Mouse (Mus musculus) CH12.LX (cell line): ENCODE results near the gene Igsf8. TPM values are rescaled to one million over a fixed set of nuclear protein-coding genes. Genes with fewer than 3 reads are reported as not detected.

ENCODE experiments used
- DNase-seq: peaks from one replicate; pipeline ENCODE4 v3.0.0-alpha.2; 2013; ENCODE audit errors: extremely low read depth
- H3K27ac ChIP-seq: 2 replicates; pipeline ENCODE4 v1.5.1; 2012; ENCODE audit warnings: low read depth, mild to moderate bottlenecking, control low read depth, moderate library complexity; ENCODE audit not compliant: insufficient read depth
- H3K27me3 ChIP-seq: replicated peaks from 2 replicates; pipeline ENCODE3; 2012; ENCODE audit warnings: inconsistent platforms
- H3K36me3 ChIP-seq, 2 experiments: replicated peaks in 1 of 2; 2 replicates each; pipeline versions ENCODE3 to v1.6.1; 2012; ENCODE audit warnings: inconsistent platforms in 1 of 2, low read length in 1 of 2, mild to moderate bottlenecking in 1 of 2, mixed read lengths in 1 of 2, moderate library complexity in 1 of 2; ENCODE audit not compliant: control insufficient read depth in 1 of 2, insufficient read depth in 1 of 2
- H3K4me1 ChIP-seq, 2 experiments: 2 replicates each; pipeline ENCODE4 v1.6.1; 2012; ENCODE audit warnings: inconsistent platforms in 1 of 2, moderate library complexity in 1 of 2; ENCODE audit not compliant: insufficient read depth in 2 of 2, control insufficient read depth in 1 of 2
- H3K4me2 ChIP-seq: 2 replicates; pipeline ENCODE4 v1.6.1; 2012; ENCODE audit warnings: low read depth, mild to moderate bottlenecking, control low read depth; ENCODE audit not compliant: poor library complexity, insufficient read depth, severe bottlenecking
- H3K4me3 ChIP-seq, 3 experiments: fragments of 150-350 bp in 1 of 3; sonication (generic) in 1 of 3; replicated peaks in 1 of 3; 2 replicates each; pipeline versions ENCODE3 to v1.5.1; 2011 to 2012; ENCODE audit warnings: low read depth in 2 of 3, low read length in 2 of 3, mild to moderate bottlenecking in 2 of 3, moderate library complexity in 2 of 3, control low read depth in 1 of 3, improper control_type of control experiment in 1 of 3, inconsistent platforms in 1 of 3, mixed read lengths in 1 of 3; ENCODE audit not compliant: poor library complexity in 1 of 3
- H3K79me2 ChIP-seq: replicated peaks from 2 replicates; pipeline ENCODE4 v1.6.1; 2012; ENCODE audit warnings: mild to moderate bottlenecking, moderate library complexity; ENCODE audit not compliant: control insufficient read depth, poor library complexity, insufficient read depth, severe bottlenecking; ENCODE audit errors: extremely low read depth
- H3K9ac ChIP-seq: 2 replicates; pipeline ENCODE4 v1.6.1; 2012; ENCODE audit warnings: low read depth, mild to moderate bottlenecking, control low read depth, moderate library complexity; ENCODE audit not compliant: insufficient read depth
- H3K9me3 ChIP-seq: replicated peaks from 2 replicates; pipeline ENCODE3; 2012; ENCODE audit warnings: low read length, inconsistent platforms, mixed read lengths
- BHLHE40 ChIP-seq: IDR thresholded peaks from 2 replicates; pipeline ENCODE4 v1.6.1; 2011; ENCODE audit warnings: mild to moderate bottlenecking, low read depth, low read length, improper control_type of control experiment
- CHD1 ChIP-seq: IDR thresholded peaks from 2 replicates; pipeline ENCODE4 v1.6.1; 2012; ENCODE audit warnings: low read depth, low read length, improper control_type of control experiment, inconsistent platforms
- CTCF ChIP-seq, 2 experiments: IDR thresholded peaks in 1 of 2; conservative IDR thresholded peaks in 1 of 2; 2 replicates each; pipeline ENCODE4 v1.5.1; 2011 to 2012; ENCODE audit warnings: low read depth in 2 of 2, low read length in 2 of 2, improper control_type of control experiment in 1 of 2, inconsistent platforms in 1 of 2, mild to moderate bottlenecking in 1 of 2, moderate library complexity in 1 of 2
- E2F4 ChIP-seq: IDR thresholded peaks from 2 replicates; pipeline ENCODE4 v1.6.1; 2011; ENCODE audit warnings: low read depth, low read length, improper control_type of control experiment; ENCODE audit not compliant: insufficient replicate concordance
- ELF1 ChIP-seq: IDR thresholded peaks from 2 replicates; pipeline ENCODE4 v1.6.1; 2014; ENCODE audit warnings: low read depth, mild to moderate bottlenecking, inconsistent platforms, low read length, improper control_type of control experiment
- EP300 ChIP-seq: IDR thresholded peaks from 2 replicates; pipeline ENCODE4 v1.6.1; 2011; ENCODE audit warnings: low read length, improper control_type of control experiment
- GABPA ChIP-seq: IDR thresholded peaks from 2 replicates; pipeline ENCODE4 v1.6.1; 2012; ENCODE audit warnings: low read depth, low read length, improper control_type of control experiment, inconsistent platforms; ENCODE audit not compliant: insufficient replicate concordance
- MEF2A ChIP-seq: IDR thresholded peaks from 2 replicates; pipeline ENCODE4 v1.6.1; 2014; ENCODE audit warnings: low read depth, mild to moderate bottlenecking, inconsistent platforms, low read length, improper control_type of control experiment, borderline replicate concordance
- PAX5 ChIP-seq: IDR thresholded peaks from 2 replicates; pipeline ENCODE4 v1.6.1; 2012; ENCODE audit warnings: low read length, inconsistent platforms, mixed read lengths
- POLR2AphosphoS2 ChIP-seq: IDR thresholded peaks from 2 replicates; pipeline ENCODE4 v1.6.1; 2011; ENCODE audit warnings: low read depth, low read length, improper control_type of control experiment
- RAD21 ChIP-seq: IDR thresholded peaks from 2 replicates; pipeline ENCODE4 v1.6.1; 2011; ENCODE audit warnings: low read depth, mild to moderate bottlenecking, low read length, improper control_type of control experiment, moderate library complexity
- TBP ChIP-seq: conservative IDR thresholded peaks from 2 replicates; pipeline ENCODE4 v1.6.1; 2011; ENCODE audit warnings: low read depth, low read length, improper control_type of control experiment
- TCF12 ChIP-seq: IDR thresholded peaks from 2 replicates; pipeline ENCODE4 v1.6.1; 2014; ENCODE audit warnings: low read depth, mild to moderate bottlenecking, inconsistent platforms, low read length, improper control_type of control experiment
- USF1 ChIP-seq: IDR thresholded peaks from 2 replicates; pipeline ENCODE4 v1.6.1; 2014; ENCODE audit warnings: low read depth, mild to moderate bottlenecking, inconsistent platforms, low read length, improper control_type of control experiment
- USF2 ChIP-seq: conservative IDR thresholded peaks from 2 replicates; pipeline ENCODE4 v1.6.1; 2011; ENCODE audit warnings: low read depth, low read length, improper control_type of control experiment
- ZC3H11A ChIP-seq: IDR thresholded peaks from 2 replicates; pipeline ENCODE4 v1.6.1; 2012; ENCODE audit warnings: low read depth, mild to moderate bottlenecking, inconsistent platforms, low read length, improper control_type of control experiment
- ZMIZ1 ChIP-seq: IDR thresholded peaks from 2 replicates; pipeline ENCODE4 v1.6.1; 2012; ENCODE audit warnings: low read depth, mild to moderate bottlenecking, inconsistent platforms, low read length, improper control_type of control experiment
- dilution Hi-C: fragments of 300-500 bp; cut with MboI; formaldehyde crosslinking; loops from 2 replicates; pipeline ENCODE4 v1.14.3; 2020; ENCODE audit warnings: low sequenced_read_pairs; ENCODE audit not compliant: extremely low pct_unique_long_range_greater_than_20kb, extremely low pct_ligation_motif_present
- in situ Hi-C: fragments of 300-500 bp; cut with MboI; formaldehyde crosslinking; loops from 3 replicates; pipeline ENCODE4 v1.14.3; 2019; ENCODE audit warnings: low sequenced_read_pairs, low pct_ligation_motif_present, low pct_unique_long_range_greater_than_20kb, mixed read lengths
- polyA plus RNA-seq: library from polyadenylated mRNA; unstranded; fragments of >175 nt; gene quantifications from 2 replicates; pipeline ENCODE4 v1.2.1, GENCODE M21; 2012; ENCODE audit warnings: low read depth; ENCODE audit not compliant: insufficient read length
- total RNA-seq, 2 experiments: library from RNA; depleted of rRNA; stranded (reverse); fragments of 300-350 nt in 1 of 2; fragments of >200 nt in 1 of 2; gene quantifications; 2 replicates each; pipeline ENCODE4 v1.2.3; 2012 to 2014

The Igsf8 gene
- total and polyA plus RNA-seq, 3 experiments: 7.4 to 37.0 (median 25.9) TPM

DNA sequence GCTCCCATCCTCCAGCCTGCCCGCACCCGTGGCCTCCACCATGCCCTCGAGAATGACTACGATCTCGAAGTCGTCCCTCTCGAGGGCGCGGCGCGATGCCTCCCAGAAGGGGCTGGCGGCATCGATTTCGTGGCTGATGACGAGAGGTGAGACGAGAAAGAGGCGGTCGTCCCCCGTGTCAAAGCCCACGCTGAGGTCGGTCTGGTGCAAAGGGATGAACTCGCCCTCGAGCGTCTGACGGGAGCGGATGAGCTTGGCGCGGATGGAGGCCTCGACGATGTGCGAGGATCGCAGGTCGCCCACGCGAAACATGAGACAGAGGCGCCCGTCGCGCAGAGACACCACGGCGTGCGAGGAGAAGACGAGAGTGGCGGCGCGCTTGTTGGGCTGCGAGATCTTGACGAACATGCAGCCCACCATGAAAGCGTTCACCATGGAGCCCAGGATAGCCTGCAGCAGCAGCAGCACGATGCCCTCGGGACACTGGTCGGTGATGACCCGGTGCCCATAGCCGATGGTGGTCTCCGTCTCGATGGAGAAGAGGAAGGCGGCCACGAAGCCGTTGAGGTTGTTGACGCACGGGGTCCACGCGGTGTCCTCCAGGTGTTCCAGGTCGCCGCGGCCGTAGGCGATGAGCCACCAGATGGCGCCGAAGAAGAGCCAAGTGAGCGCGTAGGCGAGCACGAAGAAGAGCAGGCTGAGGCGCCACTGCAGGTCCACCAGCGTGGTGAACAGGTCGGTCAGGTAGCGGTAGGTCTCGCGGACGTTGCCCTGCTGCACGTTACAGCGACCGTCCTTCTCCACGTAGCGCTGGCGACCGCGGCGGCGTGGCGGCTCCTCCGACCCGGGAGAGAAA lies 64.5 kb downstream of the Igsf8 start:
- dilution Hi-C loops (no loop called here), in situ Hi-C loops (no loop called here)
- no peak overlapping the region for H3K4me3 ChIP-seq
- H3K79me2 ChIP-seq: no peaks in the 10 kb centered on the region
- H3K9ac ChIP-seq: no peak overlapping the region
- no peak overlapping the region for H3K27ac ChIP-seq
- peaks cover 10% of the 10 kb centered on the region for H3K9me3 ChIP-seq
- no peak overlapping the region for H3K4me2 ChIP-seq
- H3K27me3 ChIP-seq: peaks cover 32% of the 10 kb centered on the region
- TF ChIP-seq CTCF (conservative IDR thresholded peaks at IDR 0.05 in 1 of 2, IDR thresholded peaks at IDR 0.05 in 1 of 2; ENCODE audit: low read depth in 2 of 2, low read length in 2 of 2): no peak
- TF ChIP-seq CHD1: no peak
- TF ChIP-seq POLR2AphosphoS2: no peak
- no peak for TF ChIP-seq USF2
- no peak for TF ChIP-seq MEF2A
- TF ChIP-seq USF1: no peak
- no peak for TF ChIP-seq BHLHE40
- no peak for TF ChIP-seq GABPA
- TF ChIP-seq ELF1: no peak
- no peak for TF ChIP-seq ZC3H11A
- TF ChIP-seq TBP: no peak
- no peak for TF ChIP-seq E2F4
- TF ChIP-seq RAD21: no peak
- no peak for TF ChIP-seq EP300
- DNase-seq: no peak
- H3K36me3 ChIP-seq: peaks cover 0 to 15% of the 10 kb centered on the region in 2 experiments
- H3K4me1 ChIP-seq: no peaks in the 10 kb centered on the region; a peak in 1 of 4 replicates

- Histone ChIP-seq H3K9ac (no peak overlapping the region), H3K27me3 (peaks cover 39% of the 10 kb centered on the region), H3K4me2 (no peak overlapping the region), H3K4me3 (no peak overlapping the region), H3K36me3 (peaks cover 0 to 13% of the 10 kb centered on the region in 2 experiments), H3K27ac (no peak overlapping the region), H3K9me3 (peaks cover 10% of the 10 kb centered on the region), H3K79me2 (no peaks in the 10 kb centered on the region)
- in situ Hi-C loops: no loop called here
- dilution Hi-C loops: no loop called here
- no peak for DNase-seq
- TF ChIP-seq ZMIZ1: no peak
- TF ChIP-seq RAD21: no peak
- TF ChIP-seq TCF12: no peak
- no peak for TF ChIP-seq PAX5
- TF ChIP-seq, all 38 proteins: peak for 0
- H3K4me1 ChIP-seq: no peaks in the 10 kb centered on the region; a peak in 2 of 4 replicates
These were observed 65.2 kb downstream of the Igsf8 start for GRCm38 (mm10) chr1:172326684-172327083.
